Mouse (Mus musculus) bone marrow, adult 2 months (tissue): ENCODE results near the gene Wdr48.

Experiments used
- CTCF ChIP-seq: fragments of 200-500 bp; IDR thresholded peaks from 2 replicates; pipeline ENCODE4 v1.5.1; 2011; ENCODE audit warnings: low read length, control low read depth; ENCODE audit not compliant: control insufficient read depth, insufficient read depth
- POLR2A ChIP-seq: fragments of 200-500 bp; IDR thresholded peaks from 2 replicates; pipeline ENCODE4 v1.6.1; 2011; ENCODE audit warnings: low read depth, mild to moderate bottlenecking, control low read depth, low read length, borderline replicate concordance; ENCODE audit not compliant: control insufficient read depth

DNA sequence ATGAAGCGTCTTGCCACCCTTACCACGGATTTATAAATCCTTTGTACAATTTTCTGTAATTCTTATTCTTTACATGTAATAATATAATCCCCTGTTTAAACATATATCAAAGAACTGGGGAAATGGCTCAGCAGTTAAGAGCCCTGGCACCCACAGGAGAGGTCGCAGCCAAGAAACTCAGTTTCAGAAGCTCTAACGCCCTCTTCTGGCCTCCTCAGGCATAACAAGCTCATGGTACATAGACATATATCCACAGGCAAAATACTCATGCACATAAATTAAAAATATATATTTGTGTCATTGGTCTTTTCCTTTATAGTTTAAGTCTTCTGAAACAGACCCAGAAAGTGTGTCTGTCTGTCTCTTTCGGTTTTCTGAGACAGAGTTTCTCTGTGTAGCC is 79.9 kb downstream of the Wdr48 start:
- TF ChIP-seq CTCF (0 out of 2 replicates have a peak, but pooled peaks have one; percentile 2), POLR2A (no peak)
